Mouse (Mus musculus) erythroblast, embryonic 14.5 days (primary cell): ENCODE data around the gene Bmp2.

ENCODE experiments used
- GATA1 ChIP-seq: IDR thresholded peaks from 2 replicates; pipeline ENCODE4 v1.6.1; 2012; ENCODE audit warnings: low read length, inconsistent platforms, mixed read lengths
- TAL1 ChIP-seq: IDR thresholded peaks from 3 replicates; pipeline ENCODE4 v1.6.1; 2012; ENCODE audit warnings: low read length, inconsistent platforms, mixed read lengths

DNA sequence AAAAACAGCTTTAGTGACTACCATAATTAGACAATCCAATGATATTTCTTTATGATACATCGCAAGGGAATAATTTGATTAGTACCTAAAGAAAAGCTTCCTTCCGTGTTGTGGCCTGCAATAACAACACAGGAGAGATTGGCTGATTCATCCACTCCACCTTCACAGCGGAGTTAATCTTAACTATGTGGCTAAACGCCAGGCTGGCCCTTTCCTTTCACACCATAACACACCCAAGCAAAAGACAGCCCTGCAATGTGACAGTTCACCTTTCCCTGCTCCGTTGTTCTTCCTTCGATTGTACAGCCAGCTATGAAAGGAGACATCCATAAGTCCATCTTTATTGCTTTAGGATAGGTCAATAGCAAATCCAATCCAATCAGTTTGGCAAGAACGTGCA is 15.1 kb upstream of the Bmp2 start:
- TF ChIP-seq TAL1 (no peak), GATA1 (no peak)
